Mouse (Mus musculus): ENCODE data around the gene Trim71. TPM values are rescaled to one million over a fixed set of nuclear protein-coding genes. Genes with fewer than 3 reads are reported as not detected.

The Trim71 gene
- total and polyA plus RNA-seq, 3 experiments, result not detected

GRCm38 (mm10) chr9:114534747-114535517, 29.2 kb downstream of the Trim71 start:
- Histone ChIP-seq H3K79me2 (ENCODE audit: control insufficient read depth, insufficient read depth, low read length, poor library complexity) (no peaks in the 10 kb centered on the region), H3K27ac (ENCODE audit: control insufficient read depth, low read depth, low read length) (no peak overlapping the region), H3K9ac (ENCODE audit: control insufficient read depth, low read depth, low read length, poor library complexity, severe bottlenecking) (no peak overlapping the region), H3K27me3 (ENCODE audit: control insufficient read depth in 1 of 2, insufficient read depth in 2 of 2, low read length in 2 of 2) (no peaks in the 10 kb centered on the region; a peak in 1 of 4 replicates), H3K9me3 (replicated peaks; ENCODE audit: insufficient read depth, low read length) (no peaks in the 10 kb centered on the region), H3K36me3 (ENCODE audit: control insufficient read depth in 1 of 2, insufficient read depth in 2 of 2, low read length in 2 of 2) (no peaks in the 10 kb centered on the region), H3K4me1 (ENCODE audit: control insufficient read depth in 1 of 2, insufficient read depth in 2 of 2, low read length in 2 of 2) (no peaks in the 10 kb centered on the region), H3K4me3 (ENCODE audit: control insufficient read depth in 1 of 2, insufficient read depth in 1 of 2, low read depth in 2 of 2, low read length in 2 of 2) (no peak overlapping the region)
- TF ChIP-seq TBP (IDR thresholded peaks at IDR 0.05; ENCODE audit: low read depth, low read length) (no peak), NRF1 (IDR thresholded peaks at IDR 0.05; ENCODE audit: insufficient read depth, low read depth, low read length, poor library complexity, severe bottlenecking) (no peak), EP300 (IDR thresholded peaks at IDR 0.05; ENCODE audit: low read depth in 1 of 2, low read length in 2 of 2) (no peak), MAZ (IDR thresholded peaks at IDR 0.05; ENCODE audit: low read depth, low read length) (no peak), NELFE (IDR thresholded peaks at IDR 0.05; ENCODE audit: low read depth, low read length) (no peak), POLR2AphosphoS5 (IDR thresholded peaks at IDR 0.05; ENCODE audit: borderline replicate concordance, low read depth, low read length) (no peak), BHLHE40 (IDR thresholded peaks at IDR 0.05; ENCODE audit: borderline replicate concordance, low read depth, low read length) (no peak), ZMIZ1 (IDR thresholded peaks at IDR 0.05; ENCODE audit: low read depth, low read length) (no peak), MEF2A (IDR thresholded peaks at IDR 0.05; ENCODE audit: extremely low read depth, insufficient replicate concordance, low read depth, low read length, poor library complexity, severe bottlenecking) (no peak), MAX (IDR thresholded peaks at IDR 0.05; ENCODE audit: low read length) (no peak), GABPA (IDR thresholded peaks at IDR 0.05; ENCODE audit: low read depth, low read length) (no peak), USF2 (IDR thresholded peaks at IDR 0.05; ENCODE audit: borderline replicate concordance in 1 of 2, insufficient read depth in 1 of 2, low read depth in 1 of 2, low read length in 2 of 2) (no peak), POLR2AphosphoS2 (IDR thresholded peaks at IDR 0.05; ENCODE audit: low read length) (no peak), KAT2A (conservative IDR thresholded peaks at IDR 0.05; ENCODE audit: low read depth, low read length) (no peak), E2F4 (IDR thresholded peaks at IDR 0.05; ENCODE audit: borderline replicate concordance, low read depth, low read length) (no peak), CHD2 (IDR thresholded peaks at IDR 0.05; ENCODE audit: low read length) (no peak), HCFC1 (IDR thresholded peaks at IDR 0.05; ENCODE audit: low read depth, low read length) (no peak)
- DNase-seq (ENCODE audit: low read depth, low spot score), result no peak

GRCm38 (mm10) chr9:114533848-114534247, 30.3 kb downstream of the Trim71 start:
- Histone ChIP-seq H3K4me3 (ENCODE audit: control insufficient read depth in 1 of 2, insufficient read depth in 1 of 2, low read depth in 2 of 2, low read length in 2 of 2) (no peak overlapping the region), H3K9me3 (replicated peaks; ENCODE audit: insufficient read depth, low read length) (no peaks in the 10 kb centered on the region), H3K27ac (ENCODE audit: control insufficient read depth, low read depth, low read length) (no peak overlapping the region), H3K36me3 (ENCODE audit: control insufficient read depth in 1 of 2, insufficient read depth in 2 of 2, low read length in 2 of 2) (no peaks in the 10 kb centered on the region), H3K27me3 (ENCODE audit: control insufficient read depth in 1 of 2, insufficient read depth in 2 of 2, low read length in 2 of 2) (no peaks in the 10 kb centered on the region; a peak in 1 of 4 replicates), H3K79me2 (ENCODE audit: control insufficient read depth, insufficient read depth, low read length, poor library complexity) (no peaks in the 10 kb centered on the region), H3K9ac (ENCODE audit: control insufficient read depth, low read depth, low read length, poor library complexity, severe bottlenecking) (no peak overlapping the region), H3K4me1 (ENCODE audit: control insufficient read depth in 1 of 2, insufficient read depth in 2 of 2, low read length in 2 of 2) (no peaks in the 10 kb centered on the region)
- TF ChIP-seq E2F4 (IDR thresholded peaks at IDR 0.05; ENCODE audit: borderline replicate concordance, low read depth, low read length), result no peak
- no peak for TF ChIP-seq CHD2 (IDR thresholded peaks at IDR 0.05; ENCODE audit: low read length)
- no peak for TF ChIP-seq EP300 (IDR thresholded peaks at IDR 0.05; ENCODE audit: low read depth in 1 of 2, low read length in 2 of 2)
- no peak for TF ChIP-seq ZKSCAN1 (IDR thresholded peaks at IDR 0.05; ENCODE audit: low read depth, low read length)
- no peak for TF ChIP-seq TBP (IDR thresholded peaks at IDR 0.05; ENCODE audit: low read depth, low read length)
- no peak for TF ChIP-seq ZC3H11A (IDR thresholded peaks at IDR 0.05; ENCODE audit: low read depth, low read length)
- no peak for TF ChIP-seq BHLHE40 (IDR thresholded peaks at IDR 0.05; ENCODE audit: borderline replicate concordance, low read depth, low read length)
- TF ChIP-seq RAD21 (IDR thresholded peaks at IDR 0.05; ENCODE audit: low read depth, low read length), result no peak
- no peak for TF ChIP-seq SIN3A (IDR thresholded peaks at IDR 0.05; ENCODE audit: low read length)
- no peak for TF ChIP-seq MAZ (IDR thresholded peaks at IDR 0.05; ENCODE audit: low read depth, low read length)
- no peak for TF ChIP-seq TCF12 (IDR thresholded peaks at IDR 0.05; ENCODE audit: low read depth, low read length)
- no peak for TF ChIP-seq USF1 (IDR thresholded peaks at IDR 0.05; ENCODE audit: low read depth, low read length)
- TF ChIP-seq ZMIZ1 (IDR thresholded peaks at IDR 0.05; ENCODE audit: low read depth, low read length), result no peak
- no peak for TF ChIP-seq SMC3 (IDR thresholded peaks at IDR 0.05; ENCODE audit: low read depth, low read length)
- TF ChIP-seq GABPA (IDR thresholded peaks at IDR 0.05; ENCODE audit: low read depth, low read length), result no peak
- no peak for TF ChIP-seq CHD1 (IDR thresholded peaks at IDR 0.05; ENCODE audit: low read depth, low read length)
- no peak for DNase-seq (ENCODE audit: low read depth, low spot score)

All from MEL (cell line).